Mouse (Mus musculus) left cerebral cortex, adult 18-20 months (tissue): ENCODE results near the gene Dnaja2. TPM values are rescaled to one million over a fixed set of nuclear protein-coding genes. Genes with fewer than 3 reads are reported as not detected.
A peak's percentile ranks its signal among the peaks of the same experiment; 100 is the strongest.

ENCODE experiments used
- DNase-seq, 2 experiments: peaks; one replicate each; pipeline ENCODE4 v3.0.0; 2021 to 2022; ENCODE audit warnings: low spot score in 2 of 2, mixed read lengths in 1 of 2
- total RNA-seq, 2 experiments: library from RNA; stranded (reverse); gene quantifications; 2 replicates each; pipeline ENCODE4 v1.2.3; 2021

The Dnaja2 gene
- total RNA-seq, 2 experiments from 2014 or later, result 208 to 220 TPM

- DNase-seq, result no peak
Measured at GRCm38 (mm10) chr8:85503065-85503464, 52.1 kb downstream of the Dnaja2 start.

- no peak for DNase-seq
Measured at GRCm38 (mm10) chr8:85502381-85502780, 52.8 kb downstream of the Dnaja2 start.

GRCm38 (mm10) chr8:85500955-85501685 lies 54.0 kb downstream of the Dnaja2 start:
- DNase-seq, result peak in 1 of 2 experiments; percentile 48

GRCm38 (mm10) chr8:85500460-85500859 lies 54.7 kb downstream of the Dnaja2 start:
- DNase-seq, result no peak

DNA sequence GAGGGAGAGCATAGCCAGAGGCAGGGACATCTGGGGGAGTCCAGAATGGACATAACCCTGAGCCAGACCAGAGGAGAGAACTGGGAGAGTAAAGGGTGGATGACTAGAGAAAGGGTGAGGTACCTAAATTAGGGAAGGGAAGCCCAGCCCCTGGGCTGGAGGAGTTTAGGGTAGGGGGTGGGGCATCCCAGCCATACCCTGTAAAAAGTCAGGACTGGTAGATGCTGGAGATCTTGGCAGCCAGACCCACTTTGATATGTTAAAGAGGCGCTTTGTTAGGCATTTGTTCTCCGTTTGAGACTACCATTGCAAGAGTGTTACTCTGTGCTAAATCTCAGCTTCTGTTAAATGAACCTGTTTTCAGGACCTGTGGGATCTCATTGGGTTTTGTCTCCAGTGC lies 56.6 kb downstream of the Dnaja2 start:
- no peak for DNase-seq

DNA sequence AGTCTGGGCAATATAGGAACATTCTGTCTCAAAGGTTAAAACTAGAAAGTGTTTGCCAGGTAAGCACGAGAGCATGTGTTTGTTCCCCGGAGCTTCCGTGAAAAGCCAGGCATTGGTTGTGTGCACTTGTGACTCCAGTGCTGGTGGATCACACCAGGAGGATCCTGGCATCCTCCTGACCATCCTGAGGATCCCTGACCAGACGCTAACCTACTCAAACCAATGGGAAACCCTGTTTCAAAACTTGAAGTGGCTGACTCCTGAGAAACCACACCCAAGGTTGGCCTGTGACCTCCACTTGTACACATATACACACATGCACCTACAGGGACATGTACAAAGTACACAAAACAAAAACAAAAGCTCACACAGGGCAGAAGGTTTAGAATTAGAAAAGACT lies 58.4 kb downstream of the Dnaja2 start:
- no peak for DNase-seq

GRCm38 (mm10) chr8:85496125-85496524 lies 59.0 kb downstream of the Dnaja2 start:
- no peak for DNase-seq

GRCm38 (mm10) chr8:85492940-85493931 lies 61.9 kb downstream of the Dnaja2 start:
- DNase-seq, result peak; percentile 45 to 50

GRCm38 (mm10) chr8:85492125-85492875 lies 62.8 kb downstream of the Dnaja2 start, which contains the start of gene Gpt2:
Gene Gpt2 (plus strand): TSS chr8:85492576.
- DNase-seq, result peak; percentile 92 to 97

- DNase-seq, result no peak
Measured at GRCm38 (mm10) chr8:85489546-85489945, 65.6 kb downstream of the Dnaja2 start.

DNA sequence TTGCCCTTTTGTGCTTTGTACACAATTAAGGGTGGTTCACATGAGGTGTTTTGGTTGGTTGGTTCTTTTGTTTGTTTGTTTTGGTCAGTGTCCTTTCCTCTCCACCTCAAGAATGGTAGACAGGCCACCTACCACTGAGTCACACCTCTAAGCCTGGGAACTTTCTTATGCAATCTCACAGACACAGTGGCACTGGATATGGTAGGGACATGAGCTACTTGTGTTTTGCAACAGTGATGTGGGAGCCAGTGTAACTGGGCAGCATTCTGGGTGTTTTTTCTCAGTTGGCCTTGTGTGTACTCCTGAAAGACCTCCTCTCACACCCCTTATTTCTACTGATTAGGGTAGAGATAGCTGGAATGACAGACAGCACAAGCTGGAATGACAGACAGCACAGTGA lies 66.5 kb downstream of the Dnaja2 start:
- no peak for DNase-seq

DNA sequence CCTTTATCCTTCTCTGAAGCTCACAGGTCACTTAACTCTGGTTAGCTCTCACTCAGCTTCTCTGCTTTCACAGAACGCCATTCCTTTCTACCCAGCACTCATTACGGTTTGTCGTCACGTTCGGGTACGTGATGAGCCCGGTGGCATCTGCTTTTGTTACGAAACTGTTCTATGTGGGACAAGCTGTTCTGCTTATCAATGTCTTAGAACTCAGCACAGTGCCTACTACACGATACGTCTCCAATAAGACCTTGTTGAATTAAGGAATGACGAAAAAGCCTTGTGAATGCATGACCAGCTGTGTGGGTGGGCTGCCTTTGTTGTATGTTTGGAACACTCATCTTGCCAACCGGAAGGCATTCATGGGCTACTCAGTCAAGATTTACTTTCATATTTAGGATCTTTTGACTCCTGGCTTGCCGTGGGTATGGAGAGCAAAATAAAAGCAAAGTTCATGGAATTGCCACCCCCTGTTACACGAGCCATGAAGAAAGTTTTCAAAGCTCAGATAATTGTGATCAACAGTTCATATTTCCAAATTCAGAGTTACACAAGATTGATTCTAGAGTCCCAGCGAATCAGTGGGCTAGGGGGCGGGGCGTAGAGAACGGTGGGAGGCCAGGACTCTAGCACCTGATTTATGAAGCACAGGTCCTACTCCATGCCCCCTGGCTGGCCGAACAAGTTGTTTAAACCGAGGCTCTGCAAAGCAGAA lies 67.1 kb downstream of the Dnaja2 start:
- DNase-seq, result no peak

Other genes with a start within 250 kb of the Dnaja2 start
- 1 to 10 TPM; 4.5 to 6.2 TPM for gene Mylk3, start 169.0 kb downstream of the Dnaja2 start, total RNA-seq
- 10 to 100 TPM; 11.4 to 13.2 TPM for gene 4921524J17Rik, start 122.5 kb downstream of the Dnaja2 start, total RNA-seq
- 10 to 100 TPM; 52.6 to 58.0 TPM for gene Gpt2, start 62.8 kb downstream of the Dnaja2 start, total RNA-seq
- 10 to 100 TPM; 57.6 to 59.0 TPM for gene Neto2, start 145.6 kb upstream of the Dnaja2 start, total RNA-seq